Mouse (Mus musculus): Measurements from ENCODE around the gene Clcnkb. TPM values are rescaled to one million over a fixed set of nuclear protein-coding genes. Genes with fewer than 3 reads are reported as not detected.

Clcnkb gene
- polyA plus RNA-seq, 1 experiment from 2014 or later = 6.0 TPM

DNA sequence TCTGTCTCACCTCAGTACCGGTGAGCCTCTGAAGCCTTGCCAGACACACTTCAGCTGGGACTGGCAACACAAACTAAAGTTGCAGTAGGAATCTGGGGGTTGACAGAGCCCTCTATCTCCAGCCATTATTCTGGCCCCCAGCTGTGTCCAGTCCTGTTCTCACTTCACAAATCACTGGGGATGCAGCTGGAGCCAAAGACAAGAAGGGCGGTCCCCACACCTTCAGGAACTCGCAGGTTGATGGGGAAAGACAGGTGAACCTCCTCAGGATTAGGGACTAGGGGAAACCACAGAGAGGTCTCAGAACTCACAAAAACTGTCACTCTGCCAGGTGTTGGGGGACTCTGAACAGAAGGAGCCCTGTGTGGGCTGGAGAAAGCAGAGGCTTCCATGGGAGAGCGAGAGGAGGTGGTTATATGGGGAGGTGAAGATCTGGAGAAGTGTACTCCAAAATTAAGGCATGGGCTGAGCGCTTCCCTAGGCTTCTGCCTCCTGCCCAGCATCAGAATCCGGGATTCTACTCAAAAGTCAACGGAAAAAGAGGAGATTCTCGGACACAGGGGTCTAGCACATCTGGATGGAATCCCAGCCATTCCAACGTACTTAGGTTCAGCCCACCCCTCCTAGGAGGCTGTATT is 4.5 kb upstream of the Clcnkb start, which contains the start of gene Hspb7:
TSS of gene Hspb7 (plus strand) at position 588 of the 638 bp plus-strand sequence.
- Histone ChIP-seq H3K27me3 (ENCODE audit: control insufficient read depth, insufficient read depth, low read length) (no peaks in the 10 kb centered on the region), H3K4me3 (ENCODE audit: low read length) (no peak within 1 kb of the TSS), H3K4me1 (ENCODE audit: control insufficient read depth, insufficient read depth, low read length) (peaks cover 15% of the 10 kb centered on the region), H3K36me3 (ENCODE audit: control insufficient read depth, insufficient read depth, low read length) (no peaks in the 10 kb centered on the region), H3K9ac (ENCODE audit: low read depth, low read length) (peak within 1 kb of the TSS; percentile 40), H3K4me2 (replicated peaks; ENCODE audit: low read depth, low read length) (no peak within 1 kb of the TSS), H3K27ac (ENCODE audit: low read depth, low read length) (no peak within 1 kb of the TSS), H3K9me3 (ENCODE audit: control insufficient read depth, low read length) (no peaks in the 10 kb centered on the region)
- WGBS = 43% methylated on average over 9 of the region's 9 CpGs
- no peak for ATAC-seq (ENCODE audit: low FRiP score, low TSS enrichment)

- no peak overlapping the region for H3K4me3 ChIP-seq (ENCODE audit: low read length)
- peak overlapping the region; percentile 40 for H3K9ac ChIP-seq (ENCODE audit: low read depth, low read length)
- H3K9me3 ChIP-seq (ENCODE audit: control insufficient read depth, low read length) = no peaks in the 10 kb centered on the region
- H3K27ac ChIP-seq (ENCODE audit: low read depth, low read length) = no peak overlapping the region
- peaks cover 15% of the 10 kb centered on the region for H3K4me1 ChIP-seq (ENCODE audit: control insufficient read depth, insufficient read depth, low read length)
- 49% methylated on average over 27 of the region's 27 CpGs for WGBS
- peak; percentile 36; the same call in 1 of the 2 replicates for ATAC-seq (ENCODE audit: low FRiP score, low TSS enrichment)
- no peaks in the 10 kb centered on the region for H3K27me3 ChIP-seq (ENCODE audit: control insufficient read depth, insufficient read depth, low read length)
- no peak overlapping the region for H3K4me2 ChIP-seq (replicated peaks; ENCODE audit: low read depth, low read length)
- H3K36me3 ChIP-seq (ENCODE audit: control insufficient read depth, insufficient read depth, low read length) = no peaks in the 10 kb centered on the region
Measured at GRCm38 (mm10) chr4:141419398-141420191, 3.8 kb upstream of the Clcnkb start.

DNA sequence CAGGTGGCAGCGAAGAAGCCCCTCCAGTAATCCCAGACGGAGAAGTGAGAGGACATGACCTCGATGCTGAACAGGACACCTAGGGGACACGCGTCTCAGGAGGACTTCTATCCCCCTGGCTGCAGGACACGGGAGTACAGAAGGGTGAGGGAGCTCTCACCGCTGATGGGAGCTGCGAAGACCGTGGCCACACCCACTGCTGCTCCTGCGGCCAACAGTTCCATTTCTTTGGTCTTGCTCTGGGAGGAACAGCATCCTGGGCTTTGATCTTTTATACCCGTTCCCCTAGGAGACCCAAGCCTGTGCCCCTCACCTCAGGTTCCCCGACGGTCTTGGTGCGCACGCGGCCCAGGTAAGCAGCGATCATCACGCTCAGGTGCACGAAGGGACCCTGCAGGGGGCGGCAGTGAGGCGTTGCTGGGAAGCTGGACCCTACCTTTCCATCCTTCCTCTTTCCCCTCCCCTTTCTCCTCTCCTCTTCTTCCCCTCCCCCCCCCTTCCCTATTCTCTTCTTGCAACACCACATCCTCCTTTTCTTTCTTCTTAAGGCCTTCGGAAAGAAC is 4.3 kb downstream of the Clcnkb start:
- Histone ChIP-seq H3K4me2 (replicated peaks; ENCODE audit: low read depth, low read length) (no peak overlapping the region), H3K9ac (ENCODE audit: low read depth, low read length) (no peak overlapping the region), H3K4me1 (ENCODE audit: control insufficient read depth, insufficient read depth, low read length) (no peaks in the 10 kb centered on the region), H3K4me3 (ENCODE audit: low read length) (no peak overlapping the region), H3K27me3 (ENCODE audit: control insufficient read depth, insufficient read depth, low read length) (no peaks in the 10 kb centered on the region), H3K9me3 (ENCODE audit: control insufficient read depth, low read length) (no peaks in the 10 kb centered on the region), H3K27ac (ENCODE audit: low read depth, low read length) (no peak overlapping the region), H3K36me3 (ENCODE audit: control insufficient read depth, insufficient read depth, low read length) (no peaks in the 10 kb centered on the region)
- ATAC-seq (ENCODE audit: low FRiP score, low TSS enrichment) = no peak
- WGBS = 18% methylated on average over 22 of the region's 22 CpGs

- WGBS = 97% methylated on average over 3 of the region's 3 CpGs
Measured at GRCm38 (mm10) chr4:141408577-141408976, 7.2 kb downstream of the Clcnkb start.

GRCm38 (mm10) chr4:141406516-141407299 is 9.1 kb downstream of the Clcnkb start:
- Histone ChIP-seq H3K4me1 (ENCODE audit: control insufficient read depth, insufficient read depth, low read length) (peaks cover 4% of the 10 kb centered on the region; the same call in 1 of the 2 replicates), H3K9me3 (ENCODE audit: control insufficient read depth, low read length) (no peaks in the 10 kb centered on the region), H3K9ac (ENCODE audit: low read depth, low read length) (no peak overlapping the region), H3K4me2 (replicated peaks; ENCODE audit: low read depth, low read length) (no peak overlapping the region), H3K36me3 (ENCODE audit: control insufficient read depth, insufficient read depth, low read length) (no peaks in the 10 kb centered on the region), H3K27ac (ENCODE audit: low read depth, low read length) (no peak overlapping the region), H3K27me3 (ENCODE audit: control insufficient read depth, insufficient read depth, low read length) (no peaks in the 10 kb centered on the region; the same call in 1 of the 2 replicates), H3K4me3 (ENCODE audit: low read length) (no peak overlapping the region)
- WGBS = 44% methylated on average over 14 of the region's 14 CpGs
- ATAC-seq (ENCODE audit: low FRiP score, low TSS enrichment) = no peak

More at GRCm38 (mm10) chr4:141408577-141408976, 7.2 kb downstream of the Clcnkb start:
- Histone ChIP-seq H3K4me2 (replicated peaks; ENCODE audit: low read depth, low read length) (no peak overlapping the region), H3K27me3 (ENCODE audit: control insufficient read depth, insufficient read depth, low read length) (no peaks in the 10 kb centered on the region; the same call in 1 of the 2 replicates), H3K9ac (ENCODE audit: low read depth, low read length) (no peak overlapping the region), H3K9me3 (ENCODE audit: control insufficient read depth, low read length) (no peaks in the 10 kb centered on the region), H3K27ac (ENCODE audit: low read depth, low read length) (no peak overlapping the region), H3K4me3 (ENCODE audit: low read length) (no peak overlapping the region), H3K36me3 (ENCODE audit: control insufficient read depth, insufficient read depth, low read length) (no peaks in the 10 kb centered on the region), H3K4me1 (ENCODE audit: control insufficient read depth, insufficient read depth, low read length) (peaks cover 4% of the 10 kb centered on the region; the same call in 1 of the 2 replicates)
- ATAC-seq (ENCODE audit: low FRiP score, low TSS enrichment) = no peak

GRCm38 (mm10) chr4:141405314-141405622 is 10.5 kb downstream of the Clcnkb start:
- H3K4me3 ChIP-seq (ENCODE audit: low read length) = no peak overlapping the region
- no peak overlapping the region for H3K27ac ChIP-seq (ENCODE audit: low read depth, low read length)
- H3K27me3 ChIP-seq (ENCODE audit: control insufficient read depth, insufficient read depth, low read length) = no peaks in the 10 kb centered on the region; the same call in 1 of the 2 replicates
- no peak overlapping the region for H3K4me2 ChIP-seq (replicated peaks; ENCODE audit: low read depth, low read length)
- H3K9ac ChIP-seq (ENCODE audit: low read depth, low read length) = no peak overlapping the region
- WGBS = 87% methylated on average over 3 of the region's 3 CpGs
- peaks cover 4% of the 10 kb centered on the region; the same call in 1 of the 2 replicates for H3K4me1 ChIP-seq (ENCODE audit: control insufficient read depth, insufficient read depth, low read length)
- no peak for ATAC-seq (ENCODE audit: low FRiP score, low TSS enrichment)
- no peaks in the 10 kb centered on the region for H3K36me3 ChIP-seq (ENCODE audit: control insufficient read depth, insufficient read depth, low read length)
- no peaks in the 10 kb centered on the region for H3K9me3 ChIP-seq (ENCODE audit: control insufficient read depth, low read length)

GRCm38 (mm10) chr4:141404518-141405313 is 11.1 kb downstream of the Clcnkb start:
- ATAC-seq (ENCODE audit: low FRiP score, low TSS enrichment) = peak; percentile 82
- no peak overlapping the region for H3K27ac ChIP-seq (ENCODE audit: low read depth, low read length)
- peak overlapping the region; percentile 17; the same call in 1 of the 2 replicates for H3K4me2 ChIP-seq (replicated peaks; ENCODE audit: low read depth, low read length)
- H3K9me3 ChIP-seq (ENCODE audit: control insufficient read depth, low read length) = no peaks in the 10 kb centered on the region
- peak overlapping the region; percentile 32; the same call in 1 of the 2 replicates for H3K9ac ChIP-seq (ENCODE audit: low read depth, low read length)
- H3K36me3 ChIP-seq (ENCODE audit: control insufficient read depth, insufficient read depth, low read length) = no peaks in the 10 kb centered on the region
- peaks cover 4% of the 10 kb centered on the region; the same call in 1 of the 2 replicates for H3K4me1 ChIP-seq (ENCODE audit: control insufficient read depth, insufficient read depth, low read length)
- no peak overlapping the region for H3K4me3 ChIP-seq (ENCODE audit: low read length)
- no peaks in the 10 kb centered on the region; the same call in 1 of the 2 replicates for H3K27me3 ChIP-seq (ENCODE audit: control insufficient read depth, insufficient read depth, low read length)
- WGBS = 13% methylated on average over 15 of the region's 15 CpGs

DNA sequence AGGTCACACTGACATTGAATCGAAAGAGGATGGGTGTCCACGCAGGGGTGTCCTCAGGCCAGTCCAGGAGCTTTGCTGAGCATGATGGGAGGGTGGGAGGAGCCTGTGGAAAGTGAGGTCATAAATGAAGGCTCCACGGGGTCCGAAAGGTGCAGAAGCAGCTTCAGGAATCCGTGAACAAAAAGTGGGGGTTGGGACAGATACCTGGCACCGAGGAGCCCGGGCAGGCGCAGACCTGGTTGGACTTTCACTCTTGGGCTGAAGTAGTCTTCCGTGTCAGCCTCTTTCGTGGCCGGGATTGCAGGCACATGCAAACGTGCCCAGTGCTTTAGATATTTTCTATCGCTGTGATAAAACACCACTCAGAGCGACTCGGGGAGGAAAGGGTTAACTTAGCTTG is 15.6 kb downstream of the Clcnkb start:
- ATAC-seq (ENCODE audit: low FRiP score, low TSS enrichment) = no peak
- H3K27me3 ChIP-seq (ENCODE audit: control insufficient read depth, insufficient read depth, low read length) = no peaks in the 10 kb centered on the region; the same call in 1 of the 2 replicates
- no peaks in the 10 kb centered on the region for H3K9me3 ChIP-seq (ENCODE audit: control insufficient read depth, low read length)
- peaks cover 4% of the 10 kb centered on the region; the same call in 1 of the 2 replicates for H3K4me1 ChIP-seq (ENCODE audit: control insufficient read depth, insufficient read depth, low read length)
- no peak overlapping the region for H3K4me2 ChIP-seq (replicated peaks; ENCODE audit: low read depth, low read length)
- WGBS = 85% methylated on average over 15 of the region's 15 CpGs
- no peak overlapping the region for H3K27ac ChIP-seq (ENCODE audit: low read depth, low read length)
- no peaks in the 10 kb centered on the region for H3K36me3 ChIP-seq (ENCODE audit: control insufficient read depth, insufficient read depth, low read length)
- no peak overlapping the region for H3K9ac ChIP-seq (ENCODE audit: low read depth, low read length)
- H3K4me3 ChIP-seq (ENCODE audit: low read length) = no peak overlapping the region

All from kidney, embryonic 14.5 days (tissue).